Mouse (Mus musculus) cerebellum, adult 8-10 months (tissue): ENCODE measurements at regions not wholly inside any gene's neighbourhood (a gene's known extent, or its start where the extent isn't known, plus 50 kb on each side); places are given as distances from the start of the nearest gene placed in this dataset.

Experiments used
- DNase-seq: peaks from one replicate; pipeline ENCODE4 v3.0.0; 2022

DNA sequence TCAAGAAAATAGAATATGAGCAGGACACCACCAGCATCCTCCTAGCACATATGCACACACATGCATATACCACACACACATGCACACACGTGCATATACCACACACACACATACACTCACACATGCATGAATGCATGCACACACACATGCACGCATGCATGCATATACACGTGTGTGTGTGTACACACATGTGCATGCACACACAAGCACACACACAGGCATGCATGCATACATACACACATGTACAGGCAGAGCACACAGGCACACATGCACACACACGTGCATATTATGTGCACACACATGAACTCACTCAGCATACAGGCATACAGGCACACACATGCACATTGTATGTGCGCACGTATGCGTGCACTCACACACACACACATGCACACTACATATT, 275.7 kb upstream of the Sash1 start:
- no peak for DNase-seq

GRCm38 (mm10) chr10:9157299-9158215, 271.7 kb upstream of the Sash1 start:
- DNase-seq = no peak

DNA sequence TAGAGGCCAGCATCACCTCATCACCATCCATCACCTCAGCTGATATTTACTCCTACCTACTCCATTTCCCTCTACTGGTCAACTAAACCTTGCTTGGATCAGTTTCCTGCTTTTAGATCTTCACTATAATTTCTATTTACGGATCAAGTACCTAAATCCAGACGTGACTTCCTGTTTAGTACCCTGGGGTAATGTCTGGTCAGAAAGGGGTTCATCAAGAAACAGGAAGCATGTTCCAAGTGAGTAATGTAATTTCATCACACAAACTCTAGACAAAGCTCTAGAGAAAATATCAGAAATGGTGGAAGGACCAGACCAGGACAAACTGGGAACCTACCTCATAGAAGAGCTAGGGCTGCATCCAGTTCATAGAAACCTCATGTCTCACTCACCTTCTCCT, 250.2 kb upstream of the Sash1 start:
- no peak for DNase-seq

- DNase-seq = no peak
These were observed 248.6 kb upstream of the Sash1 start for GRCm38 (mm10) chr10:9134293-9135021.

DNA sequence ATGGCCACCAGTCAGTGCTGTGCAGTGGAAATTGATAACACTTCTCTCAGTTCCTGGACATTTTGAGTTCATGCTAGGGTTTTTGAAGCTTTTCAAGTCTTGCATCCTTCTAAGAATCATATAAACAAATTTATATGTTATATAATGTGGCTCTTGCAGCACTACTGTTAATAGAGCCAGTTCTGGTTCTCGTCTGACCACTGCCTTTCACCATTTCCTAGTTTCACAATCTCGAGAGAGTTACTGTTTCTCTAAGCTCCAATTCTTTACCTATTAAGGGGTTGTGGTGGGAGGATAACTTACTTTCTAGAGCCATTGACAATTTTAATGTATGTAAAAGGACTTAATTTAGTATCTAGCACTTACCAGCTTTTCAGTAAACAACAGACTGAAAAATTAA, 244.2 kb upstream of the Sash1 start:
- DNase-seq = no peak

DNA sequence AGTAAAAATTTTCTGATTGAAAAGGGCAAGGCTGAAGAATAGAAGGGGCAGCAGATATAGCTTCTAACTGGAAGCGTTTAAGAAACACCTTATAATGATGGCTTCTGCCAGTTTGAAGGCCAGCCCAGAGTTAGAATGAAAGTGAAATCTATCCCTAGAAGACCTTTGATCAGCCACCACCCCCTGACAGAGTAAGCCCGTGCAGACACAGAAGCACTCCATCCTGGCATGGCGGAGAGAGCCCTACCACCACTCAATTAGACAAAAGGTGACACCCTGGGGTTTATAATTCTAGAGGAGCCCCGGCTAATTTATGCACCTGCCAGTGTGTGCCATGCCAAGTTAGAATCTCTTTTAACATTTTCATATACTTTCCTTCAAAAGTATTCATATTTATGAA, 233.4 kb upstream of the Sash1 start:
- no peak for DNase-seq

DNA sequence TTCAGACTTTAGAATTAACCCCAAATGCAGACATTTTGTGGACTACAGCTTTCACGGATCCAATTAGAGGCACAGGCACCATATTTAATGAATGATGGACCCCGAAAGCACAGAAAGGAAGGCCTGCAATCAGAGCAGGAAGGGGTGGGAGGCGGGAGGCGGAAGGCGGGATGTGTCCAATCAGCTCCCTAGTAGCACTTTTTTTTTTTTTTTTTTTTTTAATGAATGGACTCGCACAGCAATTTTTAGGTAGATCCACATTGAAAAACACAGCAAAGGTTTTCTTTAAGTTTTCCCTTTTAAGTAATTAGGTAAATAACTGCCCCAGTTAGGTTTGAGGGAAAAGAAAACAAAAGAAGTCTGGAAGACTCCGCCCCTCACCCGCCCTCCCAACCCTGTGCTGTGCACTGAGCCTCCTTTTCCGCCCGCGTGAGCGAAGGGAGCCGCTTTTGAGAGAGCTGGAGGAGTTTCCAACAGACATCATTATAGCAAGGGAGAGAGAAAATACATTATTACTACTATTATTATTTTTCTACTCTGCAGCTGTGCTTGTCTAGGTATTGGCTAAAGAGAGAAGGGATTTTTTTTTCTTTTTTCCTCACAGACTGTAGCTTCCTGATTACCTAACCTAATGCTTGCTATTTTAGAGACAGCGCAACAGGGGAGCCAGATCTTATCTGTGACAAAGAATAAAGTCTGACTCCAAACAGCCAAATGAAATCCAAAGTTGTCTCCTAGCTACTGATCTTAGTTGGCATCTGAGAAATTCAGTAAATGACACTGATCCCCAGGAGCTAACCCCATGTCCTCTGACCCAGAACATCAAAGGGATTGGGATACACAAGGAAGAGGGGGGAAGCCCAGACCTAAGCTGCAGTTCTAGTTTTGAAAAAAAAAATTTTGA, 232.0 kb upstream of the Sash1 start:
- peak; percentile 3 for DNase-seq

GRCm38 (mm10) chr10:9117134-9117533, 231.3 kb upstream of the Sash1 start:
- no peak for DNase-seq

GRCm38 (mm10) chr10:9113706-9114105, 227.8 kb upstream of the Sash1 start:
- no peak for DNase-seq

GRCm38 (mm10) chr10:9111051-9111450, 225.2 kb upstream of the Sash1 start:
- no peak for DNase-seq

- DNase-seq = no peak
These were observed 210.3 kb upstream of the Sash1 start for GRCm38 (mm10) chr10:9096207-9096606.

DNA sequence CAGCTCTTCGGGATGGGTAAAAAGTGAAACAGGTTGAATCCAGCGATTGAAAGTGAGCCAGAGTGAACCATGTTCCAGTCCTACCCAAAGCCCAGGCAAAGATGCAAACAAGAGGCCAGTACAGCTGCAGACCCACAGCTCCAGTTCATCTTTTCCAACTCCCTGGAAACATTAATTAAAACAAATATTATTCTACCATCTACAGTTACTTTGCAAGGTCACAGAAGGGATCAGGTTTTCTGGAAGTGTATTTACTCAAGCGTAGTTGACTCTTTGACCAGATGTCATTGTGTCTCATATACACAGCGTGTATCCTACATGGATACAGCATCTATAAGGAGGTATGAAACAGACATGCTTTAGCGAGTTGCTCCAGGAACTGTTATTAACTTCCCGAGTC, 209.3 kb upstream of the Sash1 start:
- no peak for DNase-seq

- peak; percentile 11 for DNase-seq
These were observed 206.5 kb upstream of the Sash1 start for GRCm38 (mm10) chr10:9092237-9092885.

DNA sequence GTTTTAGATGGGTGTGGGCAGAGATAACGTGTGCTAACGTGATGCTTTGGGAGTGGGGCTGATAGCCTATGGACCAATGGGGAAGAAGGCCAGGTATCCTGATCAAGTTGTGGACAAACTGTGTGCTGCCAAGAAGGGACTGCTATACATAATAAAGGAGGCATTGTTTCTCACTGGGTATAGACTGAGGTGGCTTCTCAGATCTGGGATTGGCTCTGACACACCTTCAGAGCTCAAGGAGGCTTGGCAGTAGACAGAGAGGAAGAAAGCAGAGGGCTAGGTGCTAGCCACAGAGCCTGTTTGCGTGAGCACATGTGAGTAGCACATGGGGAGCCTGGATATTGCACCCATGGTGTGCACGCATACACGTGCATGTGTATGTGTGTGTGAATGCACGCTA, 205.1 kb upstream of the Sash1 start:
- DNase-seq = no peak

GRCm38 (mm10) chr10:9087871-9088270, 202.0 kb upstream of the Sash1 start:
- no peak for DNase-seq

GRCm38 (mm10) chr10:9087171-9087570, 201.3 kb upstream of the Sash1 start:
- no peak for DNase-seq

DNA sequence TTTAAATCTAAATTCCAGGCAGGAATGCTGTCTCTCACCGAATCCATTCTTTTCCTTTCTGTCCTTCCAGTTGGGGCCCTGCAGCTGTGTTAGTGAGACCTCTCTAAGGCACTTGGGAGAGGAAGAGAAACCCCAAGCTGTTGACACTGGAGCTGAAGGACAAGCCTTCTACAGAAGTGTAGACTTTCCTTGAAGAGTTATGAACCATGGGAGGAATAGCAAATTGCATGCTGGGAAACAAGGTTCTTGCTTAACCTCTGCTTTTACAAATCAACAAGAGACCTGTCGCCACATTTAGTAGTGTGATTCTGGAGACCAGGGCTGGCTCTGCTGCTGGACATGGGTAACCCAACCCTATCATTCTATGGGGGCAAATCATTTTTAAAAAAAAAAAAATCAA, 200.8 kb upstream of the Sash1 start:
- DNase-seq = no peak

DNA sequence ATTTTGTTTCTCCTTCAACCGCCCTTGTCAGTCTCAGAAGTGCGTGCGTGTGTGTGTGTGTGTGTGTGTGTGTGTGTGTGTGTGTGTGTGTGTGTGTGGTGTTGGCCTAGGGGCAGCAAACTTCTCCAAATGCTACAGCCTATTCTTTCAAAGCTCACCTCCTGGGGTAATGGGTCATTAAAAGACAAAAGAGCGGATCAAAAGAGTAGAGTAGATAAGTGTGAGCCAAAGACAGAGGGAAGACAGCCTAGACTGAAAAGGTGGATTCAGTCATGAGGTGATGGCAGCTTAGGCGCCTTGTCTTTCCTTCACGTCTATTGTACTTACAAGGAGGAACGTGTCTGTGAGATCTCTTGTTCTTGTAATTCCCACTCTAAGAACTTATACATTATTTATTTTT, 199.6 kb upstream of the Sash1 start:
- no peak for DNase-seq

DNA sequence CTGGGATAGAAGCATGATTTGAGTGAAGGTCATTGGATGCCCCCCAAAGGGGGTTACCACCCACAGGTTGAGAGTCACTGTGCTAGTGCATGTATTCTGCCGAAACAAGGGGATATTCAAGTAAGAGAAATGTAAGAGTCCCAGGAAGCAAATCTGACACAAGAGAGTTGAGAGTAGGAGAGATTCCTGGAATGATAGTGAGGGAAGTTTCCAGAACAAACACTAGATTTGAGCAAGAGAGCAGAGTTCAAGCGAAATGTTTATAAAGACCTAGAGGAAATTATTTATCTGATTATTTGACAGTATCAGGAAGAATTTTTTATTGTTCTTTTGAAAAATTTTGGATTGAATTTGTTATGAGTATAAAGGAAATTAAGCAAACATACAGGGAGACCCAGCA, 189.0 kb upstream of the Sash1 start:
- no peak for DNase-seq

GRCm38 (mm10) chr10:9071630-9072029, 185.8 kb upstream of the Sash1 start:
- peak; percentile 4 for DNase-seq

DNA sequence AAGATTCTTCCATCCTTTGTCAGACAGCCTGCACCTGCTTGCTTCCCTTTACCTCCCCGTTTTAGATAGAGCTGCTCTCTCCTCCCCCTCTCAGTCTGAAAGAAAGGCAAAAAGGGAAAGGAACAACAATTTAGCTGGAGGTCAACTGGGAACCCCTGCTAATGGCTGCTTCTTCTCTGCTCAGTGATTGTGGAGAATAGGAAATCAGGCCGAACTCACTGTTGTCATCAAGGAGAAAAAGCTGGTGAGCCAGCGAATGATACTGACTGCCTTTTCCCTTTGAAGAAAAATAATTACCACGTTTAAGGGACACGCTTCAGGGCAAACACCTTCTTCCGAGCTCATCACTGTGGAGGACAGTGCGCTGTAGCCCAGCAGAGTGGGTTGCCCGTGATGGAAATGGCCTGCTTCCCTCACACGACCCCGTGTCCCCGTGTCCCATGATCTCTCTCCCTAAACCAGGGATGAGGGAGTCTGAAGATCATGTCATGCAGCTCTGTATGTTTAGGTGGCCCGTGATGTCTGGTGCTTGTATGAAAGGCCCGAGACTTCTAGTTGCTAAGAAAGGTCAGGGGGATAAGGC, 183.8 kb upstream of the Sash1 start:
- no peak for DNase-seq

DNA sequence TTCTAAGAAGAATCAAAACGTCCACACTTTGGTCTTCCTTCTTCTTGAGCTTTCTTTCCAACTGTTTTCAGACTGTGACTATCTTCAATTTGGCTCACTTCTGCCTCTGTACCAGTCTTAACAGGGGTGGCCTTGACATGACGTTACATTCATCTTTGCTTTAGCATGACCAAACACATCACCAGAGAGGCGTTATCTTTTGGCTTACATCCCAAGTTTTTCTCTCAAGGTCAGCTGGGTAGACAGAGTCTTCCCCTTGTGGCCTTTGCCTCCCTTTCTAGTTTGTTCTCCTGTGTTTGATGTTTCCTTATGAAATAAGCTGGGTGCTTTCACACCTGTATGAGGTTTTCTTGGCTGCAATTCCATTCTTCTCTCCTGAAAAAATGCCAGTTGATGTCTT, 180.7 kb upstream of the Sash1 start:
- no peak for DNase-seq
